Mouse (Mus musculus) E14TG2a.4 (cell line): ENCODE measurements around the gene Lst1.

ENCODE experiments used
- CTCF ChIP-seq: conservative IDR thresholded peaks from 2 replicates; pipeline ENCODE4 v1.5.1; 2014; ENCODE audit warnings: low read length
- POU5F1 ChIP-seq: IDR thresholded peaks from 2 replicates; pipeline ENCODE4 v1.6.1; 2014; ENCODE audit warnings: low read length, borderline replicate concordance

GRCm38 (mm10) chr17:35202442-35202841 is 14.2 kb upstream of the Lst1 start:
- TF ChIP-seq CTCF (no peak), POU5F1 (no peak)
